Mouse (Mus musculus) liver, embryonic 14.5 days (tissue): ENCODE data around the gene Por. TPM values are rescaled to one million over a fixed set of nuclear protein-coding genes. Genes with fewer than 3 reads are reported as not detected.
A peak's percentile ranks its signal among the peaks of the same experiment; 100 is the strongest.

Experiments
- ATAC-seq: fragments of 200-750 bp; cut with Nextera tagmentation; 2 replicates; pipeline ENCODE4 v1.8.0; 2017; ENCODE audit warnings: moderate number of reproducible peaks, mild to moderate bottlenecking, moderate library complexity; ENCODE audit not compliant: insufficient read depth
- DNase-seq, 3 experiments: peaks; one replicate each; pipeline ENCODE4 v3.0.0-alpha.2; 2012 to 2013; ENCODE audit warnings: low read depth in 3 of 3, low spot score in 3 of 3
- H3K27ac ChIP-seq: fragments of 300-500 bp; sonication (generic); 2 replicates; pipeline ENCODE4 v1.5.1; 2014; ENCODE audit warnings: moderate library complexity, mild to moderate bottlenecking, control low read depth, inconsistent platforms
- H3K27me3 ChIP-seq: fragments of 300-500 bp; sonication (generic); 2 replicates; pipeline ENCODE4 v1.6.1; 2014; ENCODE audit warnings: mild to moderate bottlenecking, low read length, moderate library complexity; ENCODE audit not compliant: control insufficient read depth, insufficient read depth
- H3K36me3 ChIP-seq: fragments of 300-500 bp; sonication (generic); replicated peaks from 2 replicates; pipeline ENCODE4 v1.6.1; 2014; ENCODE audit warnings: low read depth; ENCODE audit not compliant: control insufficient read depth, insufficient read depth
- H3K4me1 ChIP-seq, 2 experiments: fragments of 200-500 bp in 1 of 2; fragments of 300-500 bp in 1 of 2; sonication (generic) in 1 of 2; replicated peaks; 2 replicates each; pipeline ENCODE4 v1.6.1; 2012 to 2014; ENCODE audit warnings: antibody characterized with exemption in 1 of 2, inconsistent platforms in 1 of 2, low read length in 1 of 2; ENCODE audit not compliant: control insufficient read depth in 2 of 2, insufficient read depth in 2 of 2
- H3K4me2 ChIP-seq: fragments of 300-500 bp; sonication (generic); 2 replicates; pipeline ENCODE4 v1.6.1; 2014; ENCODE audit warnings: low read depth, mild to moderate bottlenecking, control low read depth, moderate library complexity
- H3K4me3 ChIP-seq, 2 experiments: fragments of 200-500 bp in 1 of 2; fragments of 300-500 bp in 1 of 2; sonication (generic) in 1 of 2; 2 replicates each; pipeline ENCODE4 v1.5.1; 2012 to 2014; ENCODE audit warnings: low read depth in 2 of 2, low read length in 2 of 2, mild to moderate bottlenecking in 2 of 2, control low read depth in 1 of 2, inconsistent platforms in 1 of 2, moderate library complexity in 1 of 2; ENCODE audit not compliant: insufficient read depth in 1 of 2
- H3K9ac ChIP-seq: fragments of 300-500 bp; sonication (generic); replicated peaks from 2 replicates; pipeline ENCODE4 v1.6.1; 2014; ENCODE audit warnings: mild to moderate bottlenecking, control low read depth, moderate library complexity
- H3K9me3 ChIP-seq: fragments of 300-500 bp; sonication (generic); 2 replicates; pipeline ENCODE4 v1.6.1; 2016; ENCODE audit warnings: low read length, mixed read lengths; ENCODE audit not compliant: control insufficient read depth
- CTCF ChIP-seq: IDR thresholded peaks from 2 replicates; pipeline ENCODE4 v1.5.1; 2016; ENCODE audit warnings: antibody characterized with exemption, low read depth, control low read depth
- EP300 ChIP-seq: IDR thresholded peaks from 2 replicates; pipeline ENCODE4 v1.6.1; 2016; ENCODE audit warnings: antibody characterized with exemption, low read depth
- WGBS: fragments of 180-500 bp; shearing (Covaris S2); extraction: QIAGEN DNeasy Blood & Tissue Kit; methylation state at CpG from one replicate; pipeline ENCODE4 v1.1.7; 2014; ENCODE audit not compliant: insufficient replicate concordance; 5-methylcytosine and 5-hydroxymethylcytosine counted together
- polyA plus RNA-seq, 2 experiments: library from polyadenylated mRNA; depleted of rRNA in 1 of 2; stranded (reverse) in 1 of 2; unstranded in 1 of 2; fragments of >200 nt; fragmentation: Nextera tagmentation in 1 of 2; extraction: Ambion mirVana in 1 of 2; gene quantifications; 2 replicates each; pipeline versions ENCODE4 v1.2.1 to v1.2.3; 2012 to 2014

The Por gene
- polyA plus RNA-seq, 2 experiments = 18.1 to 21.7 TPM

DNA sequence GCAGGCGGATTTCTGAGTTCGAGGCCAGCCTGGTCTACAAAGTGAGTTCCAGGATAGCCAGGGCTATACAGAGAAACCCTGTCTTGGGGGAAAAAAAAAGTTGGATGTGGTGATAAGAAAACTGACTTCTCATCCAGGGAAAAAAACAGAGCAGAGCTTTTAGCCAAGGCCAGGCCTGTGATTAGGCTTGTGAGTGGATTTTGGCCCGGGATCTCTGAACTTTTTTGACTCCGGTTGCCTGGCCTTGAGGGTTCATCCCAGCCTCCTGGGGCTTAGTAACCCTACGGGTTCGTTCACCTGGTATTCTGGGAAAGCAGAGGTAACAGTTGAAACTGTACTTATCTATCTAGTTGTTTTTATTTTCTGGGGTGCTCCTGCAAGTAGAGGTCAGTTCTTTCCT is 8.6 kb downstream of the Por start:
- Histone ChIP-seq H3K36me3 (no peaks in the 10 kb centered on the region), H3K4me3 (no peak overlapping the region), H3K27ac (no peak overlapping the region), H3K4me1 (peaks cover 0 to 12% of the 10 kb centered on the region in 2 experiments; a peak in 2 of 4 replicates), H3K4me2 (no peak overlapping the region), H3K9ac (no peak overlapping the region), H3K9me3 (no peaks in the 10 kb centered on the region), H3K27me3 (no peaks in the 10 kb centered on the region)
- 74% methylated on average over 6 of the region's 6 CpGs for WGBS
- DNase-seq = no peak
- no peak for ATAC-seq
- TF ChIP-seq EP300 = no peak
- TF ChIP-seq CTCF = no peak

DNA sequence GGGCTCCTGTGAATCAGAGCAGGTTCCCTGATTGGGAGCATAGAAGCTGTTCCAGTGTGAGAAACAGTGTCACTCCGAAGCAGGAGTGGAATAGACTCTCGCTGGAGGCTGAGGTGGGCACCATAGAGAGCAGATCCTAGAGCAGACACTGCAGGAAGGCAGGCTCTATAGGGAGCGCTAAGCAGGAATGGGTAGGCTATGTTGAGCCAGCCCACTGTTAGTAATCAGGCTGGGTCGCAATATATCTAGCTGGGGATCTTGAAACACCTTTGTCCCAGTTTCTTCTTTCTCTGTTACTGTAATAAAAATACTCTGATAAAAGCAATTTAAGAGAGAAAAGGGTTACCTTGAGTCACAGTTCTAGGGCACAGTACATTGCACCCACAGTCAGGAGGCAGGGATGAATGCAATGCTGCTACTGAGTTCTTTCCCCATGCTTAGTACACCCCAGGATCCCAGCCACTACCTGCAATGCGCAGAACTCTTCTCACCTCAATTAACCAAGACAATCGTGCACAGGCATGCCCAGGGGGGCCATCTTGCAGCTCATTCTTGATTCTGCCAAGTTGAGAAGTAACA is 11.2 kb downstream of the Por start:
- WGBS = 59% methylated on average over 6 of the region's 6 CpGs
- ATAC-seq = no peak
- no peak overlapping the region for H3K9ac ChIP-seq

DNA sequence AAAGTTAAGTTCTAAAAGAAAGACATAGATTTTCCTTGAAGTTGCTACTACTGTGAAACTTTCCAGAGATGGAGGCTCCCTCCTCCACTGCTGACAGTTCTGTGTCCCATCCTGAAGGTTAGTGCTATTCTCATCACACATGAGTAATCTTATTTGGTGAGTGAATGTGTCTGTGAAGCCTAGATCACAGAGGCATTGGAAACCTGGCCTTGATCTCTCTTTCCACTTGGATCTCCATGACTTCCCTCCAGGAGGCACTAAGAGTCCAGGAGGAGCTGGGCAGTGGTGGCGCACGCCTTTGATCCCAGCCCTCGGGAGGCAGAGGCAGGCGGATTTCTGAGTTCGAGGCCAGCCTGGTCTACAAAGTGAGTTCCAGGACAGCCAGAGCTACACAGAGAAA is 12.2 kb downstream of the Por start:
- no peaks in the 10 kb centered on the region for H3K9me3 ChIP-seq
- H3K4me3 ChIP-seq = no peak overlapping the region
- H3K4me2 ChIP-seq = no peak overlapping the region
- H3K27me3 ChIP-seq = no peaks in the 10 kb centered on the region
- DNase-seq (no peak), ATAC-seq (no peak)
- 74% methylated on average over 5 of the region's 5 CpGs for WGBS
- no peaks in the 10 kb centered on the region for H3K36me3 ChIP-seq
- H3K27ac ChIP-seq = no peak overlapping the region
- H3K9ac ChIP-seq = no peak overlapping the region
- H3K4me1 ChIP-seq = peaks cover 0 to 8% of the 10 kb centered on the region in 2 experiments; a peak in 2 of 4 replicates
- no peak for TF ChIP-seq EP300
- TF ChIP-seq CTCF = no peak

More for the DNA sequence above, 11.2 kb downstream of the Por start:
- Histone ChIP-seq H3K27ac (no peak overlapping the region), H3K4me1 (peaks cover 0 to 6% of the 10 kb centered on the region in 2 experiments; a peak in 2 of 4 replicates), H3K27me3 (no peaks in the 10 kb centered on the region), H3K4me2 (no peak overlapping the region), H3K4me3 (no peak overlapping the region), H3K9me3 (no peaks in the 10 kb centered on the region), H3K36me3 (no peaks in the 10 kb centered on the region)
- TF ChIP-seq EP300 (no peak), CTCF (no peak)
- DNase-seq = no peak

DNA sequence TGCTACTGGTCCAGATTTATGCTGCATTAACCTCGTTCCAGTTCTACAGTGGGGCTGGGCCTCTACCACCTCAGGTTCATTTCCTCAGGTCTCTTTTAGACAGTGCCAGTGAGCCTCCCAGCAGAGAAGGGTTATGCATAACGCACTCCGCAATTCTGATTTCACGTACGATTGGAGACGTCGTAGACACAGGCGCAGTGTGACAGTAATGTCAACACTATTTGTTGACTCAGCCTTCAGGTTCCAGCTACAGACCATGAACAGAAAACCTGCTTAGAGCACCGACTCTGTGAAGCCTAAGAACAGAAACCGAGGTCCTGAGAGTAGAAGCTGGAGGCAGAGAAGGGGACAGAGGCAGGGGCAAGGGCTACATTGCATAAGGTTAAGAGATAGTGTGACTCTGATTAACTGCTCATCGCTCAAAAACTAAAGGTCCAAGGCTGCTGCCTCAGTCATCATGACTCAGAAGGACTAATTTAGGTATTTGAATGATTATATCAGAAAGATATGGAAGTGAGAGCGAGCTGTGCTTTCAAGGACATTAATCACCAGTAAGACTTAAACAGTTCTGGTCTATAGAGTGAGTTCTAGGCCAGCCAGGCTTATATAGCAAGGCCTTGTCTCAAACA is 13.2 kb downstream of the Por start:
- TF ChIP-seq EP300 (no peak), CTCF (no peak)
- WGBS = 70% methylated on average over 12 of the region's 12 CpGs
- DNase-seq (no peak), ATAC-seq (no peak)
- no peak overlapping the region for H3K27ac ChIP-seq
- no peak overlapping the region for H3K9ac ChIP-seq
- no peak overlapping the region for H3K4me3 ChIP-seq
- no peak overlapping the region for H3K4me2 ChIP-seq
- no peaks in the 10 kb centered on the region for H3K9me3 ChIP-seq
- no peaks in the 10 kb centered on the region for H3K27me3 ChIP-seq
- peaks cover 0 to 12% of the 10 kb centered on the region in 2 experiments; a peak in 3 of 4 replicates for H3K4me1 ChIP-seq
- H3K36me3 ChIP-seq = no peaks in the 10 kb centered on the region

DNA sequence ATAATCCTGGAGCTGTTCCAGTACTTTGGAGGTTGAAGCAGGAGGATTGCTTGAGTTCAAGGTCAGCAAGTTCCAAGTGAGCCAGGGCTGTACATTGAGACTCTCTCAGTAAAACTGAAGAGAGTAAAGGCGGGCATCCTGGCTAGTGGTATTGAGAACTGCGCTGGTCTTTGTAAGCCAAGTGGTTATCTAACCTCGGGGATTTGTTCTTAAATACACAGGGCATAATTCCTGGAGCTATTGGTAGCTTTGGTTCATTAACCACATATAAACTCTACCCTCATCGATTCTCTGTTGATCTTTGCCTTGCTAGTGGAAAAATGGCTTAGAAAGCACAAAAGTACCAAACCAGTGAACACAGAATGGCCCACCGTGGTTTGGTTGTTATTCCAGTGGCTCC is 20.6 kb downstream of the Por start:
- DNase-seq (no peak), ATAC-seq (no peak)
- H3K27me3 ChIP-seq = no peaks in the 10 kb centered on the region
- 64% methylated on average over 5 of the region's 5 CpGs for WGBS
- H3K9ac ChIP-seq = no peak overlapping the region
- peaks cover 5 to 20% of the 10 kb centered on the region in 2 experiments for H3K4me1 ChIP-seq
- peak overlapping the region in 1 of 2 experiments; percentile 72; a peak in 2 of 4 replicates for H3K4me3 ChIP-seq
- TF ChIP-seq EP300 (no peak), CTCF (no peak)
- H3K27ac ChIP-seq = no peak overlapping the region
- no peaks in the 10 kb centered on the region for H3K36me3 ChIP-seq
- H3K9me3 ChIP-seq = no peaks in the 10 kb centered on the region
- peak overlapping the region; percentile 68 for H3K4me2 ChIP-seq
